Mouse (Mus musculus): ENCODE results near the gene Prg3.

DNA sequence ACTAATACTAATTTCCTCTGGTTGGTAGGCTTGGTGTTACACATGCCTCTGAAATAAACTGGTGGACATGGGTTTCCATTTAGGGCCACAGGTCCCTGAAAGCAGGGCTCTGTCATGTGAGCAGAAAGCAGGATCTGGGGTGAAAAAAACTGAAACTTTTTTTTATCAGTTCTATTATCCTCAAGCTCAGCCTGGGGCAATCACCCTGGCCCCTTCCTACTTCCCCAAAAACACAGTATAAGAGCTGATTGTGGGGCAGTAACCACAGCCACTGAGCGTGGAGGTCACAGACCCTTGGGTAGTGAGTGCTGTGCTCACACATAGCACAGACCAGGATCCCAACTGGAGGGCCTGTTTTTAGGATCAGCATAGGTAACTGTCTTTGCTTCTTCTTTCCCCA lies at the start of gene Prg3:
- no peak for TF ChIP-seq POLR2A (IDR thresholded peaks at IDR 0.05; ENCODE audit: borderline replicate concordance, extremely low read depth, low read depth, low read length)
- no peak for TF ChIP-seq CTCF (IDR thresholded peaks at IDR 0.05; ENCODE audit: insufficient read depth, low read length)
